Mouse (Mus musculus) midbrain, embryonic 14.5 days (tissue): ENCODE measurements at regions not wholly inside any gene's neighbourhood (a gene's known extent, or its start where the extent isn't known, plus 50 kb on each side); places are given as distances from the start of the nearest gene placed in this dataset.

ENCODE experiments used
- ATAC-seq: fragments of 200-750 bp; cut with Nextera tagmentation; 2 replicates; pipeline ENCODE4 v1.8.0; 2017; ENCODE audit warnings: moderate number of reproducible peaks, moderate library complexity; ENCODE audit not compliant: low FRiP score, low TSS enrichment
- DNase-seq: peaks from one replicate; pipeline ENCODE4 v3.0.0-alpha.2; 2015
- H3K27ac ChIP-seq: fragments of 300-500 bp; sonication (generic); replicated peaks from 2 replicates; pipeline ENCODE4 v1.5.1; 2014; ENCODE audit warnings: mild to moderate bottlenecking, low read depth, low read length, moderate library complexity
- H3K27me3 ChIP-seq: fragments of 300-500 bp; sonication (generic); 2 replicates; pipeline ENCODE4 v1.6.1; 2014; ENCODE audit warnings: low read length, control low read depth, mixed read lengths; ENCODE audit not compliant: control insufficient read depth, insufficient read depth
- H3K36me3 ChIP-seq: fragments of 300-500 bp; sonication (generic); 2 replicates; pipeline ENCODE4 v1.6.1; 2014; ENCODE audit warnings: low read length, control low read depth; ENCODE audit not compliant: control insufficient read depth, insufficient read depth
- H3K4me1 ChIP-seq: fragments of 300-500 bp; sonication (generic); 2 replicates; pipeline ENCODE4 v1.6.1; 2014; ENCODE audit warnings: mild to moderate bottlenecking, antibody characterized with exemption, low read length, control low read depth; ENCODE audit not compliant: control insufficient read depth, insufficient read depth
- H3K4me2 ChIP-seq: fragments of 300-500 bp; sonication (generic); 2 replicates; pipeline ENCODE4 v1.6.1; 2014; ENCODE audit warnings: mild to moderate bottlenecking, low read length, moderate library complexity
- H3K4me3 ChIP-seq: fragments of 300-500 bp; sonication (generic); replicated peaks from 2 replicates; pipeline ENCODE4 v1.5.1; 2014; ENCODE audit warnings: low read depth, low read length
- H3K9ac ChIP-seq: fragments of 300-500 bp; sonication (generic); replicated peaks from 2 replicates; pipeline ENCODE4 v1.6.1; 2014; ENCODE audit warnings: mild to moderate bottlenecking, low read length, moderate library complexity
- H3K9me3 ChIP-seq: fragments of 300-500 bp; sonication (generic); 2 replicates; pipeline ENCODE4 v1.6.1; 2016; ENCODE audit warnings: low read length, control low read depth, mixed read lengths; ENCODE audit not compliant: control insufficient read depth
- WGBS: fragments of 180-500 bp; shearing (Covaris S2); extraction: QIAGEN DNeasy Blood & Tissue Kit; methylation state at CpG from one replicate; pipeline ENCODE4 v1.1.7; 2014; 5-methylcytosine and 5-hydroxymethylcytosine counted together

DNA sequence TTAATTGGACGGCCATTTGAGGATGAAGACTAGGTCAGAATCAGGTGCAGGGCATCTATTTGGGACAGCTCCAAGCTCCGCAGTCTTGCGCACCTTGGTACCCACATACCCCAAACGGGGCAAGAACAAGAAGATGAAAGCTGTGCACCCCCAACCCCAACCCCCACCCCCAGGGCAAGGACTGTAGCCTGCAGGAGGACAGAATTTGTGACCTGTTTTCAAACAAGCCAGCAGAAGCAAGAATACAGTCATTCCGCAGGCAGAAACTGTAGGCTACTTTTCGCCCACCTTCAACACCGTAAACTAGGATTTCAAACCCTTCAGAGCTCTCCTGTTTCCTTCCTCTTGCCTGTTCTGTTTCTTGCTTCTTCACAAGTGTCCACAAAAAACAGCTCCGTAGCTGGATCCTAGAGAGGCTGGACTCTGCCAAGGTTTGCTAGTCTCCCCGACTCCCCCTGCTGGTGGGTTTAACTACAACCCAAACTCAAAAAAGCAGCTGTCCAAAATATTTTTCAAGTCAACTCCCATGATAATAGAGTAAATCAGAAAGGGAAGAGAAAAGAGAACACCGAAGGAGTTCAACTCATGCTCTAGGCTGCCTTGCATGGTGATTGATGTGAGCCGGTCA, 430.3 kb upstream of the Atp11b start:
- Histone ChIP-seq H3K9ac (no peak overlapping the region), H3K9me3 (no peaks in the 10 kb centered on the region), H3K27me3 (no peaks in the 10 kb centered on the region), H3K27ac (no peak overlapping the region), H3K4me2 (no peak overlapping the region), H3K4me3 (no peak overlapping the region), H3K36me3 (no peaks in the 10 kb centered on the region), H3K4me1 (peaks cover 12% of the 10 kb centered on the region; the same call in 1 of the 2 replicates)
- DNase-seq (peak; percentile 81), ATAC-seq (peak; percentile 37; the same call in 1 of the 2 replicates)
- 71% methylated on average over 11 of the region's 11 CpGs for WGBS

DNA sequence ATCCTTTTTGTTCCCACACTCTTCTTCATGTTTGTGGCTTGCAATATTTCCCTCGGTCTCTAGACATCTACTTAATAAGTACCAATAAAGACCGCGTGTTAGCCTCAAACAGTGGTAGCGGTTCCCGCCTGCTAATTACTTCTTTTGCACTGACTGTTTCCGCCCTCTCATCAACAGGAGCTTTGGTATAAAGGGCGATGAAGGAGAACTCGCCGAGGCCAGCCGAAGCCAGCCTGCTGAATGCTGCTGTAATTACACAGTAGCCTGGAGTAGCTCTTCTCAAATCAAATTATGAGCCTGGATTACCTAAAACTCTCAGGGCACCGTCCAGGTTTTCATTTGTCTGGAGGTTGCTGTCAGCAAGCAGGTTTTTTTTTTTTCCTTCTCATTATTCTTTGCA, 429.7 kb upstream of the Atp11b start:
- H3K4me2 ChIP-seq: peak overlapping the region; percentile 4; the same call in 1 of the 2 replicates
- WGBS: 29% methylated on average over 11 of the region's 11 CpGs
- H3K9ac ChIP-seq: no peak overlapping the region
- no peak overlapping the region for H3K4me3 ChIP-seq
- ATAC-seq: peak; percentile 46; the same call in 1 of the 2 replicates
- 0 out of 2 replicates have a peak overlapping the region, but pooled peaks have one; percentile 3 for H3K27ac ChIP-seq
- peak; percentile 59 for DNase-seq
- H3K27me3 ChIP-seq: no peaks in the 10 kb centered on the region
- H3K9me3 ChIP-seq: no peaks in the 10 kb centered on the region
- H3K4me1 ChIP-seq: peaks cover 12% of the 10 kb centered on the region; the same call in 1 of the 2 replicates
- H3K36me3 ChIP-seq: no peaks in the 10 kb centered on the region

DNA sequence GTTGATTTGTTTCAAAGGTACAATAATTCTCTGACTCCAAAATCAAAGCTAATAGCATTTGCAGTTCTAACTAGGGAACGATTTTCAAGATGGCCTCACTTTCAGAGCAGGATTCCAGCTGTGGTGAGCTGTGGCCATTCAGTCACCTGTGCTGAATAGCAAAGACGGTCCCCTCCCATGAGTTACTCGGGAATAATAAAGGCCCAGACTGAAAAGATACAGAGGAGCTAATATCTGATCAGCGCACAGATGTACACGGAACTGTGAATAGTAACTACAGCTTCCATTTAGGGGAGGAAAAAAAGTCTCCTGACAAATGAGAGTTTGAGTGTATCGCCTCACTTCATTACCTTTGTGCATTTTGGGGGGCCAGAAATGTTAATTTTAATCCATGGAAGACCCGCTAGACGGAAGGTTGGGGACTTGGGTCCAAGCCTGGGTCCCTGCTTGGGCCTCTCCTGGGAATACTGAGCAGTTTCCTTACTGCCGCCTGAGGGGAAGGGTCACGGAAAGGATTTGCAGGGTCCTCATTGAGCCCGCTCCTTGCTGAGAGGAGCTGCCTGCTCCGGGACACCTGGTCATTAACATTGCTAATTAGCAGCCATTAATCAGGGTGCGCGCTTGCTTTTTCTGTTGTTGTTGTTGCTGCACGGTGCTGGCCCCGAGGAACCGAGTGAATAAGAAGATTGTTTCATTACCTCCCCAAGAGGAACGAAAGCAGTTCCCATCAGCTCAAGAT, 421.2 kb upstream of the Atp11b start:
- H3K9ac ChIP-seq: no peak overlapping the region
- WGBS: 5% methylated on average over 18 of the region's 18 CpGs
- no peak overlapping the region for H3K4me3 ChIP-seq
- DNase-seq (peak; percentile 57), ATAC-seq (peak; percentile 53; the same call in 1 of the 2 replicates)
- no peaks in the 10 kb centered on the region for H3K36me3 ChIP-seq
- H3K9me3 ChIP-seq: no peaks in the 10 kb centered on the region
- H3K4me2 ChIP-seq: peak overlapping the region; percentile 42
- no peak overlapping the region for H3K27ac ChIP-seq
- peaks cover 12% of the 10 kb centered on the region; the same call in 1 of the 2 replicates for H3K4me1 ChIP-seq
- H3K27me3 ChIP-seq: no peaks in the 10 kb centered on the region

DNA sequence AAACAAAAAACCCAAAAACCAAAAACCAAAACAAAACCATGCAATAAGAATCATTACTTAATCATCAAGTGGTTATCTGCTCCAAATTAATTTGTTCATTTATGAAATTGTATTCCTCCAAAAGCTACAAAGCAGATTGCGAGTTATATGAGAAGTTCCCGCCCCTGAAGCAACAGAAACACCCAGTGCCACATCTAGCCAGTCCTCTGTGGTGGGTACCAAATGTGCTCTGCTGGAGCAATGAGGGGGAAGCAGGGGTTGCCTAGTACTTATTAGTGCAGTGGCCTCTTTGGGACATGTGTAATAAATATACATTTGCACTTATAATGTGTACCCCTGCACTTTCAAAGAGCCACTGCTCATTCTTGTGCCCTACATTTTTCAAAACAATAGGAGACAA, 419.9 kb upstream of the Atp11b start:
- no peak for DNase-seq
- peaks cover 12% of the 10 kb centered on the region; the same call in 1 of the 2 replicates for H3K4me1 ChIP-seq
- no peak overlapping the region for H3K4me2 ChIP-seq
- no peaks in the 10 kb centered on the region for H3K36me3 ChIP-seq
- WGBS: 62% methylated on average over 2 of the region's 2 CpGs
- no peak overlapping the region for H3K9ac ChIP-seq
- no peak for ATAC-seq
- no peak overlapping the region for H3K4me3 ChIP-seq
- no peaks in the 10 kb centered on the region for H3K9me3 ChIP-seq
- H3K27ac ChIP-seq: no peak overlapping the region
- no peaks in the 10 kb centered on the region for H3K27me3 ChIP-seq

DNA sequence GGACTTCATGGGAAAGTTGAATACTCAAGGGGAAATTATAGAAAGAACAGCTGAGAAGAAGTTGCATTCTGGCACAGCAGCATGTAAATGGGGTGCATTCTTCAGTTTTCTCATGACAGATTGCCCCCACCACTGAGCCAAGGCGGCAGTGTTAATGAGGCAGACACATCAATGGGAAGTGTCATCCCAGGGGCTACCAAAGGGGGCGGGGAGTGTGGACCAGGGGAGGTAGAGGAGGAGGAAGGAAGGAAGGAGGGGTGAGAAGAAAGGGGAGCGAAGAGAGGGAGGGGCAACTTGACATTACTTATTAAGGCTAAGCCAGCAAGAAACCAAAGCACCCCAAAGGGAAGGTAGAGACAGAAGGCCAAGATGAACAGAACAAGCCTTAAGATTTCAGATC, 419.4 kb upstream of the Atp11b start:
- Histone ChIP-seq H3K36me3 (no peaks in the 10 kb centered on the region), H3K4me1 (peaks cover 12% of the 10 kb centered on the region; the same call in 1 of the 2 replicates), H3K4me2 (no peak overlapping the region), H3K27ac (no peak overlapping the region), H3K4me3 (no peak overlapping the region), H3K27me3 (no peaks in the 10 kb centered on the region), H3K9ac (no peak overlapping the region), H3K9me3 (no peaks in the 10 kb centered on the region)
- no peak for DNase-seq
- ATAC-seq: 0 out of 2 replicates have a peak, but pooled peaks have one; percentile 48
- WGBS: 10% methylated on average over 3 of the region's 3 CpGs

DNA sequence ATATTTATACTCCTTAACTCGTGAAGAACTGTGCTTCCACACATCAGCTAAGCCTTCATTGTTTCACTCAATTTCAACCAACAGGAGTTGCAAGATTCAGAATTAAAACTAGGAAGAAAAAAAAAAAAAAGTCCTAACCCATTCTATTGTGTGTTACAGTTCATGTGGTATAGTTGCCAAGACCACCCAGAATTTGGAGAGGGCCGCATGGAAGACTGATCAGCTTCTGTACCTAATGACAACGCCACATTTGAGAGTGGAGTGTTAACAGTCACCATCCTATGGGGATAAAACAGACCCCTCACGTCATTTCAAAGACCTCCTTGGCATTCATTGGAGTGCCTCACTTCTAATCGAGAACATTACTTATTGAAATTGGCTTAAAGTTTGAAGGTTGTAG, 418.1 kb upstream of the Atp11b start:
- WGBS: 50% methylated on average over 5 of the region's 5 CpGs
- Histone ChIP-seq H3K27ac (no peak overlapping the region), H3K27me3 (no peaks in the 10 kb centered on the region), H3K36me3 (no peaks in the 10 kb centered on the region), H3K4me2 (no peak overlapping the region), H3K4me3 (no peak overlapping the region), H3K4me1 (peaks cover 19% of the 10 kb centered on the region; the same call in 1 of the 2 replicates), H3K9me3 (no peaks in the 10 kb centered on the region), H3K9ac (no peak overlapping the region)
- no peak for ATAC-seq
- no peak for DNase-seq

DNA sequence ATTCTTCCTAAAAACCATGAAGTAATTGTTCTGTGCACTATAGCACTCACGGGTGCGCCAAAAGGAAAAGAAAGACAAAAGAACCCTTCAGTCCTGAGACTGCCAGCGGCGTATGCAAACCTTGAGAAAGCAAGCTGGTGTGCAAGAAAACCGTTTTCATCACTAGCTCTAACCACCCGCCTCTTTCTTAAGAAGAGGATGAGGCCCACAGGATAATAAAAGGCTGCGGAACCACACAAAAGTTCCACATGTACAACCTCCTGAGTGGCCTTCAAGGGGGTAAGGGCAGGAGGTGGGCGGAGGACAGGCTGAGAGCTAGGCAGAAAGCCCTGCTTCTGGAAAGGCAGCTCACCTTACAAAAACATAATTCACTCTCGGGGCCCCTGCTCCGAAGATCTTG, 413.4 kb upstream of the Atp11b start:
- H3K4me1 ChIP-seq: peaks cover 10% of the 10 kb centered on the region; the same call in 1 of the 2 replicates
- DNase-seq: peak; percentile 72
- H3K27me3 ChIP-seq: no peaks in the 10 kb centered on the region
- WGBS: 1% methylated on average over 10 of the region's 10 CpGs
- peak overlapping the region; percentile 83 for H3K27ac ChIP-seq
- peak overlapping the region; percentile 40 for H3K4me3 ChIP-seq
- no peaks in the 10 kb centered on the region for H3K36me3 ChIP-seq
- H3K9ac ChIP-seq: peak overlapping the region; percentile 47
- no peaks in the 10 kb centered on the region for H3K9me3 ChIP-seq
- ATAC-seq: peak; percentile 31; the same call in 1 of the 2 replicates
- peak overlapping the region; percentile 63 for H3K4me2 ChIP-seq

DNA sequence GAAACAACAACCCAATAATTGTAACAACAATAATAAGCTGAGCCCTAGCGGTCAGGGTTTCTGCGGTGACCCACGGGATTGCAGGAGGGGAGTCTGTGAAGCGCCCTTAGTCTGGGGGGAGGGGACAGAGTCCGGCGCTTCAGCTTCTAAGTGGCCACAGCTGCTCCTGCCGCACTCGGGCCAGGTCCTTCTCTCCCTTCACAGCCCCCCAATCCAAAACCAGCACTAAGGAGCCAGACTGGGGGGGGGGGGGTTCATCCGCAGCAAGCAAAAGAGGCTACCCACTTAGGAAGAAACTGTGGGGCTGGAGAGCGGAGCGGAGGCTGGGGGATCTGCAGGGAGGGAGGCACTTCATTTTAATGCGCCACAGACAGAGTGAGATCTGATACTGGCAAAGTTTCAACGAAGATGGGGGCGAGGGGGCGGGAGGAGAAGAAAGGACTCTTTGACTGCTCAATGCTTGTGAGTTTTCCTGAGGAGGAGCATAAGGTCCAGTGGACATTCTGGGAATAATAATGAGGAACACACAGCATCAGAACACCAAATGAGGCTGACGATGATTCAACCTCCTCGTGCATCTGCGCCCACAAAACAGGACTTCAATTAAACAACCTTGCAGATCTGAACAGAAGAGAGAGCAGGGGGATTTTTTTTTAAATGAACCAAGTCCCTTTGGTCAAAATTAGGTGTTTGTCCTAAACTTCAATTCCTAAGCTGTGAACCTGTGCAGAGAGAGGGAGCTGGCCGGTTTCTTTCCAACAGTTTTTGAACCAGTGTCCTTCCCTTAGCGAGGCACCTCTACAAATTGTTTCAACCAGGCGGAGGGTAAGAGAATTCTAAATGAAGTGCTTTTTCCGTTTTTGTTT, 412.7 kb upstream of the Atp11b start:
- Histone ChIP-seq H3K4me1 (peaks cover 10% of the 10 kb centered on the region; the same call in 1 of the 2 replicates), H3K27me3 (no peaks in the 10 kb centered on the region), H3K9me3 (no peaks in the 10 kb centered on the region), H3K4me3 (peak overlapping the region; percentile 40), H3K9ac (peak overlapping the region; percentile 47), H3K27ac (peak overlapping the region; percentile 83), H3K4me2 (peak overlapping the region; percentile 63), H3K36me3 (no peaks in the 10 kb centered on the region)
- ATAC-seq: peak; percentile 89
- 1% methylated on average over 22 of the region's 22 CpGs for WGBS
- DNase-seq: peak; percentile 85
